Mouse (Mus musculus) liver, adult 2 months (tissue): Measurements from ENCODE around the gene Rplp2.

Experiments used
- CTCF ChIP-seq: fragments of 200-500 bp; IDR thresholded peaks from 2 replicates; pipeline ENCODE4 v1.5.1; 2011; ENCODE audit warnings: low read depth, low read length, control low read depth
- POLR2A ChIP-seq: fragments of 200-500 bp; IDR thresholded peaks from 2 replicates; pipeline ENCODE4 v1.6.1; 2011; ENCODE audit warnings: low read length, control low read depth; ENCODE audit not compliant: insufficient read depth; ENCODE audit errors: extremely low read depth

DNA sequence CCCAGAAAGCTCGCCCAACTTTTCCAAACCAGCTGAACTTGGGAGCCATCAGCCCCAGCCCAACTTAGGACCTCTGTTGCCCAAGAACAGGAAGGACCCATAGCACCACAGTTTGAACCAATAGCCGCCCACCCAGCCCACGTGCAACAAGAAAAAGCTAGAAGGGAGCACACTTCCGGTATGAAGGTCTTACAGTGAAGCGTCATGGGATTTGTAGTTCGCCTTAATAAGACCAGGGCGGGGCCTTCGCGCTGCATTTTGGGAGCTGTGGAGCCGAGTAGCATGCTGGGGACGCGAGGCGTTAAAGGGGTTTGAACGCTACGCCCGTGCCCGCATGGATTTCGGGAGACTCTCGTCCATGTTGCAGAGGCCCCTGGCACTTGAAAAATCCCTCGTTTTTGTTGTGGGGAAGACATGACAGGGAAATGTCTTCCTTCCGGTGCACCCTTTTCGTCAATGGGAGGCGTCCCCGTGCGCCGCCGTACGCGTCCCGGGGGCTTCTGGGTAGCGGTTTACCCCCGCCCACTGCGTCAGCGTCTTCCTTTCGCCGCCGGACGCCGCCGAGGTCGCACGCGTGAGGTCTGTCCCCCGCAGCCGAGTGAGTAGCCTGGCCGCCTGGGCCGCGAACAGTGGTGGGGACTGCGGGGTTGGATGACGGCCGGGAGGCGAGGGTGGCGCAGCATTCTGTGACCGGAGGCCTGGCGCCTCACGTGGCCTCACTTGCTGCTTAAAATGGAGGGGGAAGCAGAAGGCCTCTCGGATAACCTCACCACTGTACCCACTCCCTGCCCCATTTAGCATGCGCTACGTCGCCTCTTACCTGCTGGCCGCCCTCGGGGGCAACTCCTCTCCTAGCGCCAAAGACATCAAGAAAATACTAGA lies at the start of gene Rplp2:
- TF ChIP-seq CTCF: no peak
- TF ChIP-seq POLR2A: peak; percentile 91
